Mouse (Mus musculus): ENCODE data around the gene 4933421I07Rik.

The 4933421I07Rik gene

GRCm38 (mm10) chr7:42447850-42448249 lies at the start of gene 4933421I07Rik:
Gene 4933421I07Rik, minus strand, starts transcription at chr7:42448120.
- DNase-seq (ENCODE audit: low spot score in 2 of 2): no peak

GRCm38 (mm10) chr7:42497356-42497755 lies 49.4 kb upstream of the 4933421I07Rik start:
- DNase-seq (ENCODE audit: low spot score in 2 of 2): no peak

GRCm38 (mm10) chr7:42496202-42496601 lies 48.3 kb upstream of the 4933421I07Rik start:
- no peak for DNase-seq (ENCODE audit: low spot score in 2 of 2)

GRCm38 (mm10) chr7:42490859-42491258 lies 42.9 kb upstream of the 4933421I07Rik start:
- no peak for DNase-seq (ENCODE audit: low spot score in 2 of 2)

GRCm38 (mm10) chr7:42490358-42490757 lies 42.4 kb upstream of the 4933421I07Rik start:
- DNase-seq (ENCODE audit: low spot score in 2 of 2): no peak

GRCm38 (mm10) chr7:42454640-42455039 lies 6.7 kb upstream of the 4933421I07Rik start:
- no peak for DNase-seq (ENCODE audit: low spot score in 2 of 2)

- no peak for DNase-seq (ENCODE audit: low spot score in 2 of 2)
These were observed 2.7 kb upstream of the 4933421I07Rik start for GRCm38 (mm10) chr7:42450618-42451017.

GRCm38 (mm10) chr7:42447352-42447751 lies 568 bp downstream of the 4933421I07Rik start:
- DNase-seq (ENCODE audit: low spot score in 2 of 2): no peak

Data from right cerebral cortex, adult 2 months (tissue).